Mouse (Mus musculus) brain, embryonic 14.5 days (tissue): ENCODE data around the gene Hk3. TPM values are rescaled to one million over a fixed set of nuclear protein-coding genes. Genes with fewer than 3 reads are reported as not detected.

Source experiments
- DNase-seq: peaks from one replicate; pipeline ENCODE4 v3.0.0-alpha.2; 2011; ENCODE audit warnings: low read depth
- CTCF ChIP-seq: fragments of 200-500 bp; IDR thresholded peaks from 2 replicates; pipeline ENCODE4 v1.5.1; 2012; ENCODE audit warnings: inconsistent platforms, mild to moderate bottlenecking, moderate library complexity, borderline replicate concordance; ENCODE audit not compliant: insufficient read depth, insufficient read length; ENCODE audit errors: extremely low read depth
- POLR2A ChIP-seq: fragments of 200-500 bp; IDR thresholded peaks from 2 replicates; pipeline ENCODE4 v1.6.1; 2012; ENCODE audit warnings: mild to moderate bottlenecking, inconsistent platforms, borderline replicate concordance; ENCODE audit not compliant: poor library complexity, insufficient read depth, insufficient read length, severe bottlenecking; ENCODE audit errors: extremely low read depth
- polyA plus RNA-seq: library from polyadenylated mRNA; depleted of rRNA; stranded (reverse); fragments of >200 nt; gene quantifications from 2 replicates; pipeline ENCODE4 v1.2.3, GENCODE M21; 2012; rRNA removed

Hk3 gene
- polyA plus RNA-seq, 1 experiment, result 1.1 TPM

DNA sequence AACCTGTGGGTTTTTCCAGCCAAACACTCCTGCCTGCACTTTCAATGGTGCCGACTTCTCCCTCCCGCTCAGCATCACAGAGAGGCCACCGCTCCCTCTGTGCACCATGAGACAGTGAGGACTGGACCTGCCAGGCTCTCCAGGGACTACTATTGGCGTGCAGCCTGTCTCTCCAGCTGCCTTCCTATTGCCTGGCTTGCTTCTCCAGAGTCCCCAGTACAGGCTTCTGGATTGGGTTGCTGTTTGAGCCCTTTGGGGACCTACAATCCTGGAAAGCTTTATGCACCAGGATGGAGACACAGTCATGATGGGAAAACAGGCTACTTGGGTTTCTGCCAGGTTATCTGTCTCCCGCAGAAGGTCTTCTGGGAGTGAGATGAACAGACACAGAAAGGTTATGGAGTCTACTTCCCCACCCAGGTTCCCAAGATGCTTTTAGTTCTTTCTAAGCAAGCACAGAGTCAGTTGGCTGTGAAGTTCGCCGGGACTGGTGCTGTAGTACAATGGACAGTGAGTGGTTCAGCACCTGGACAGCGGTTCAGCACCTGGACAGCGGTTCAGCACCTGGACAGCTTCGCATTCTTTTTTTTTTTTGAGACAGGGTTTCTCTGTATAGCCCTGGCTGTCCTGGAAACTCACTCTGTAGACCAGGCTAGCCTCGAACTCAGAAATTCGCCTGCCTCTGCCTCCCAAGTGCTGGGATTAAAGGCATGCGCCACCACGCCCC, 50.5 kb downstream of the Hk3 start:
- no peak for TF ChIP-seq CTCF
- TF ChIP-seq POLR2A, result no peak
- DNase-seq, result no peak

DNA sequence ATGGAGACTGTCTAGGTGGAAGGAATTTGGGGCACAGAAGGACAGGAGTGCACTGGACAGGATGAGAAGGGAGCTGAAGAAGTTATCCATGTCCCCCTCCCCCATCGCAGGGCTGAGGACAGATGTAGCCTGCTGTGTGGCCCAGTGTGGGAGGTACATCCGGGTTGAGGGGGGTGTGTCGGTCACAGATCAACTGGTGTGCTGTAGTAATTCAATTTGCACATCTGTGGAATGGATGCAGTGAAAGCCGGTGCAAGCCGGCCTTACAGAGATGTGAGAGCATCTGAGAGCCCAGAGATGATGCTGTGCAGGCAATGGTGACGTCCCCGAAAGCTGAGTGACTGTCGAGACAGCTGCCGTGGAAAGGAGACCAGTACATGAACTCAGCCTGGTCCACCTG, 51.7 kb downstream of the Hk3 start:
- no peak for DNase-seq
- TF ChIP-seq CTCF (no peak), POLR2A (no peak)

DNA sequence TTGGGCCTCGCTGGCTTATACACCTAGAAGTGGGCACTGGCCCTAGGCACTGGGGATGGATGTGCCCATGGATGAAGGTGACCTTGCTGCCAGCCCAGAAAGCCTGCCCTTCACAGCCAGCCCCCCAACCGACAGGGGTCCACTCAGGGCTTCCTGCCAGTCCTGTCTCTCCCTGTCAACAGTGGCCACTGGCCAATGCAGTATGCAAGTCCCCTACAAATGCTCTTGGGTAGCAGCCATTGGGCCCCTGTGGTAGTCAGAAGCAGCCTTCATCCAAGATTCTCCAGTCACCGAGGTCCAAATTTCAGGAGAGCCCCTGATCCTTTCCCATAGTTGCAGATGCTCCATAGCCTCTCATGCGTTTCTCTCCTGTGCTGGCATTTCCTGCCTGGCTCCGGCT, 52.5 kb downstream of the Hk3 start:
- no peak for DNase-seq
- TF ChIP-seq POLR2A, result no peak
- TF ChIP-seq CTCF, result no peak

DNA sequence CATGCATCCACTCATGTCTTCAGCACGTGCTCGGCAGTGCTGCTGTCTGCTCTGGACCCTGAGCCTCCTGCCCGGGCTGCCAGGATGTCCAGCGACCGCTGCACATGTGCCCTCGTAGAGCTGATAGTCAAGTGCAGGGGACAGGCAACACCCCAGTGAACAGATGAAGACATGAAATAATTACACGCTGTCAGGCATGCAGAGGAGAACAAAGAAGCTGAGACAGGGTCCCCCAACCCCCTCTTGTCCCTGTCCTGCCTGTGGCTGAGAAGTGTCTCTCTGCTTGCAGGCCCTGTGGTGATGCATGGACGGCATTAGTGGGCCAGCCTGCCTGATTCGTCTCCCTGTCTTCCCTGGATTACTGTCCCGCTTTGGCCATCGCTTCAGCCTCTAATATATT, 53.7 kb downstream of the Hk3 start:
- no peak for DNase-seq
- TF ChIP-seq POLR2A, result no peak
- no peak for TF ChIP-seq CTCF

- peak; percentile 40; the same call in 1 of the 2 replicates for TF ChIP-seq CTCF
- no peak for TF ChIP-seq POLR2A
- DNase-seq, result no peak
Measured at GRCm38 (mm10) chr13:54965256-54965655, 55.9 kb downstream of the Hk3 start.

DNA sequence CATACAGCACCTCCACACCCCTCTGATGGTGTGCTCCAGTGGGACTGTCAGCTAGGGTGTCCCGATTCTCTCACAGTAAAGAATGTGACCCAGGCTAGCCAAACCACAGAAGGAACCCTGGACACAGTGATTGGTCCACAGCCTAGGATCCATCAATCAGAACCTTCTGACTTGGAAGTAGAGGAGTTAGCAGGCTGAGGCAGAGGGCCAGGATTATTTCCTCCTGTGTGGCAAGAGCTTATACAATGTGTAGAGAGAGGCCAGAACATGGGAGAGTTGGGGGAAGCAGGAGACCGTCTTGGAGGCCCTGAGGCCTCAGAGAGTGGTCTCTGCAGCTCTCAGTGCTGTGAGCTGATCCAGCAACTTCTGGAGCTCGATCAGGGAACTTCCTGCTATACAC, 60.7 kb downstream of the Hk3 start:
- no peak for TF ChIP-seq CTCF
- TF ChIP-seq POLR2A, result no peak
- DNase-seq, result no peak

DNA sequence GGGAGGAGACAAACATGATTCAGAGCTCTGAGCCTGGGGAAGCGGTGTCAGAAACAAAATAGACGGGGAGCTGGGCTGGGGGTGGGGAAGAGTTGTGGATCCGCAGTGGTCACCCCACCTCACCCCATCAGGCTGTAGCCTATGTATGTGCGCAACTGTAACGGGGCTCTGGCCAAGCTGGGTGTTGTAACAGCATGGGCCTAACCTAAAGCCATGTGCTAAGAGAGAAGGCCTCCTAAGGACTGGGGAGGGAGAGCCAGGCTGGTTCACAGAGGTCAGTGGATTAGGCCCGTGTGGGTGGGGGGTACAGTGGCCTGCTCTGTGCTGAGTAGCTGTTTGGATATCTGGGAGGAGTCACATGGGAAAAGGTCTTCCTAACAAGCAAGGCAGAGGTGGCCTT, 61.3 kb downstream of the Hk3 start:
- no peak for DNase-seq
- TF ChIP-seq POLR2A (no peak), CTCF (no peak)

DNA sequence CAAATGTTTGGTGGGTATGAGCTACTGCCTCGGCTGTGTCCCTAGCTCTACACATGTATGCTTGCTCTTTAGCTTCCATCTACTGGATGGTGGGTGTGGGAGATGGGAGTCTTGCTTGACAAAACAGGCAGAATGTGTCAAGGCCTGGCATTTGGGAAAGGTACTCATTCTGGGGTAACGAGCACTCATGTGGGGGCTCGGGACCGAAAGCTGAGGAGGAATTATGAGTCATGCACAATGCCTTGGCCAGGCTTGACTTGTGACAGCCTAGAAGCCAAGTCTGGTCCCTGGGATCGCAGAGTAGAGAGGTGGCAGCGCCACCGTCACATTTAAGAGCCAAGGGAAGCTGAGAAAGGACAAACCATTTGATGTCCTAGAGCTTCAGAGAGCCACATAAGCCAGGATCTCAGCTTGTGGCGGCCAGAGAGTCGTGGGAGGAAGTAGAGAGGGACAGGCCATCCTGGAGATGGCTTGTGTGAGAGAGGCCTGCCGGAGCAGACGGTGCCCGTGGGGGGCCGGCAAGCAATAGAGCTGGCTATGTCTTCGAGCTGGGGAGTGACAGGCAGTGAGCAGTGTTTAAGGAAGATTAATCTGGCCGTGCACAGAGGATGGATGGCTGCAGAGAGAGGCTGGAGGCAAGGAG, 62.0 kb downstream of the Hk3 start:
- TF ChIP-seq CTCF, result no peak
- no peak for DNase-seq

GRCm38 (mm10) chr13:54957281-54957680, 63.9 kb downstream of the Hk3 start:
- DNase-seq, result no peak
- no peak for TF ChIP-seq CTCF
- TF ChIP-seq POLR2A, result no peak

Other genes starting within 250 kb of the Hk3 start
- gene Eif4e1b, start 237.4 kb downstream of the Hk3 start, polyA plus RNA-seq, result not detected in 2 replicates
- gene Tspan17, start 232.0 kb downstream of the Hk3 start, polyA plus RNA-seq, result 14.4 and 23.1 TPM in 2 replicates
- gene Unc5a, start 72.0 kb downstream of the Hk3 start, polyA plus RNA-seq, result 29.2 and 29.7 TPM in 2 replicates
- 15.4 and 17.3 TPM in 2 replicates for gene Uimc1, start 78.9 kb upstream of the Hk3 start, polyA plus RNA-seq
- gene Zfp346, start 83.9 kb upstream of the Hk3 start, polyA plus RNA-seq, result 40.2 and 43.4 TPM in 2 replicates
- not detected in 2 replicates for gene Gm17617, start 112.2 kb upstream of the Hk3 start, polyA plus RNA-seq
- 1.6 and 2.0 TPM in 2 replicates for gene Fgfr4, start 131.3 kb upstream of the Hk3 start, polyA plus RNA-seq
- 38.1 and 52.2 TPM in 2 replicates for gene Nsd1, start 188.4 kb upstream of the Hk3 start, polyA plus RNA-seq